Mouse (Mus musculus) retina, postnatal 7 days (tissue): ENCODE measurements around the gene Olfr56.

ENCODE experiments used
- DNase-seq: peaks from one replicate; pipeline ENCODE4 v3.0.0-alpha.2; 2012; ENCODE audit warnings: low read depth, low spot score

Gene Olfr56

GRCm38 (mm10) chr11:49092053-49092586 lies 113.4 kb downstream of the Olfr56 start:
- DNase-seq = no peak

- no peak for DNase-seq
Measured at GRCm38 (mm10) chr11:49092786-49093185, 114.1 kb downstream of the Olfr56 start.

- no peak for DNase-seq
Measured at GRCm38 (mm10) chr11:49093861-49094660, 115.4 kb downstream of the Olfr56 start.

- DNase-seq = no peak
Measured at GRCm38 (mm10) chr11:49095367-49095766, 116.7 kb downstream of the Olfr56 start.

GRCm38 (mm10) chr11:49100409-49100808 lies 121.7 kb downstream of the Olfr56 start:
- no peak for DNase-seq

- no peak for DNase-seq
Measured at GRCm38 (mm10) chr11:49101500-49101899, 122.8 kb downstream of the Olfr56 start.

GRCm38 (mm10) chr11:49103047-49103693 lies 124.5 kb downstream of the Olfr56 start:
- peak; percentile 65 for DNase-seq

- no peak for DNase-seq
Measured at GRCm38 (mm10) chr11:49105752-49106151, 127.1 kb downstream of the Olfr56 start.

GRCm38 (mm10) chr11:49107650-49108537 lies 129.2 kb downstream of the Olfr56 start:
- no peak for DNase-seq

- DNase-seq = no peak
Measured at GRCm38 (mm10) chr11:49108833-49109232, 130.1 kb downstream of the Olfr56 start.

- DNase-seq = no peak
Measured at GRCm38 (mm10) chr11:49111000-49111399, 132.3 kb downstream of the Olfr56 start.

- DNase-seq = no peak
Measured at GRCm38 (mm10) chr11:49112624-49113219, 134.0 kb downstream of the Olfr56 start.

GRCm38 (mm10) chr11:49114158-49114557 lies 135.5 kb downstream of the Olfr56 start:
- no peak for DNase-seq

GRCm38 (mm10) chr11:49114774-49115173 lies 136.1 kb downstream of the Olfr56 start, which contains the start of gene Olfr1396:
Gene Olfr1396, minus strand, starts transcription at chr11:49114874.
- DNase-seq = no peak

- no peak for DNase-seq
Measured at GRCm38 (mm10) chr11:49119635-49120034, 140.9 kb downstream of the Olfr56 start.

GRCm38 (mm10) chr11:49124169-49124568 lies 145.5 kb downstream of the Olfr56 start:
- no peak for DNase-seq

GRCm38 (mm10) chr11:49141974-49142373 lies 163.3 kb downstream of the Olfr56 start, which contains the start of gene Olfr1395:
Gene Olfr1395, plus strand, starts transcription at chr11:49142274.
- DNase-seq = no peak

- no peak for DNase-seq
Measured at GRCm38 (mm10) chr11:49154077-49154476, 175.4 kb downstream of the Olfr56 start, which contains the start of gene Olfr1394. Gene Olfr1394, plus strand, starts transcription at chr11:49154377.

GRCm38 (mm10) chr11:49156821-49157814 lies 178.4 kb downstream of the Olfr56 start:
- DNase-seq = no peak
